Mouse (Mus musculus) left cerebral cortex, postnatal 25 days (tissue): ENCODE results near the gene Pcsk6. TPM values are rescaled to one million over a fixed set of nuclear protein-coding genes. Genes with fewer than 3 reads are reported as not detected.
A peak's percentile ranks its signal among the peaks of the same experiment; 100 is the strongest.

Experiments used
- DNase-seq, 2 experiments: peaks; one replicate each; pipeline ENCODE4 v3.0.0; 2022; ENCODE audit warnings: low spot score in 2 of 2, mixed read lengths in 1 of 2
- intact Hi-C: fragments of 180-260 bp; cut with DNase I; formaldehyde crosslinking; loops from one replicate; pipeline ENCODE4 v1.15.1; 2025
- total RNA-seq, 2 experiments: library from RNA; stranded (reverse); gene quantifications; 2 replicates each; pipeline ENCODE4 v1.2.3; 2021

Gene Pcsk6
- total RNA-seq, 2 experiments from 2014 or later: 8.5 to 8.7 TPM

DNA sequence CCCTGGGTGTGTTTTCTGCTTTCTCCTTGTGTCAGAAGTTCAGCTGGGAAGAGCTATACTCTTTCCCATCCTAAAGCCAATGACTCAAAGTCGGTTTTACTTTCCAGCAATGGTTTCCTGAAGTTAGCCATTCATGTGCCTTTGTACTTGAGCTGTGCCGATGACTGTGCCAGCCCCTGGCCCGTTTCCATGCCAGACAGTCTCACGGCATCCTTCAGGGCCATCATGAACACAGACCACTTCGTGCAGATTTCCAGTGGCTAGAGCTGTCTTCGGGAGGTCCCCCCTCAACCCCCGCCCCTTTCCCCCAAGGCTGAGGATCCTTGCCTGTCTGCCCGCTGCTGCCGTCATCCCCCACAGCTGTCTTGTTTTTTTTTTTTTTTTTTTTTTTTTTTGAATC lies 17.8 kb downstream of the Pcsk6 start:
- no peak for DNase-seq
- intact Hi-C loops: no loop called here

DNA sequence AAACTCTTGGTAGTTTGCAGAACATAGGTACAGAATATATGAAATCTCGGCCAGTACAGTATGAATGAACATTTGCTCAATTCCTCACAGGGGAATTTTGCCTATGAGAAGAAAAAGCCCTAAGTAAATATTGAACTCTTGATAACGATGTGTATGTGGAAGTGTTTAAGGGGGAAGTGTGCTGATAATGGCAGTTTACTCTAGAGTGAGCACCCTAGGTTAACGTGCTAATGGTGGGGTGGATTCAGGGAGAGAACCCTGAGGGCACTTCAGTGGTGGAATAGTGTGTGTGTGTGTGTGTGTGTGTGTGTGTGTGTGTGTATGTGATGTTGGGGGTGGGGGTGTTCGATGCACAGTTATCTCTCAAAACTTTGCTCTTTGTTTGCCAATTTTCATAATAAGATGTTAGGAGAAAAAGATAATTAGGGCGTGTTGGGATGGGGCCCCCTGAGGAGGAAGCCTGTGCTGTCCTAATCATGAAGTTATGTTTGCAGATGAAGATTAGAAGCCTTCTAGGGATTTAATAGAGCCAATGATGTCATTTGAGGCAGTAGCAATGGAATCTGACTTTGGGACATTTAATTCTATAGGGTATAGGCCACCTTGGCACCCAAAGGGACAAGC lies 19.2 kb downstream of the Pcsk6 start:
- DNase-seq: no peak
- intact Hi-C loops: no loop called here

DNA sequence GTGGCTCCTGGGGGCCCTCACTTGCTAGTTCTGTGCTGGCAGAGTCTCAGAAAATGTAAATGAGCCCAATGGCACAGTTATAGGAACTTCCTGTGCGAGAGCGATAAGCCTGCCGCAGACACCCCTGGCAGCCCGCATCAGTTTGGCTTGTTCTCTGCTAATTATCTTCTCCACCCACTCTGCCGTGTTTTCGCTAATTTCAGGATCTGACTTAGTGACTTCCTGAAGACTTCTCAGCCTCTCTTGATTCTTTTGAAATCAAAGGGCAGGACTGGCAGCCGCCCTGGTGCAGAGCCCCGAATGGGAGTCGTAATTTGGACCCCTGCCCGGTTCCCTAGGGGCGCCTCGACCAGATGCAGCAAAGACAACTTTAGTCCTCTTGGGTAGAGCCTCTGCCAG lies 19.8 kb downstream of the Pcsk6 start:
- intact Hi-C loops: no loop called here
- DNase-seq: no peak

DNA sequence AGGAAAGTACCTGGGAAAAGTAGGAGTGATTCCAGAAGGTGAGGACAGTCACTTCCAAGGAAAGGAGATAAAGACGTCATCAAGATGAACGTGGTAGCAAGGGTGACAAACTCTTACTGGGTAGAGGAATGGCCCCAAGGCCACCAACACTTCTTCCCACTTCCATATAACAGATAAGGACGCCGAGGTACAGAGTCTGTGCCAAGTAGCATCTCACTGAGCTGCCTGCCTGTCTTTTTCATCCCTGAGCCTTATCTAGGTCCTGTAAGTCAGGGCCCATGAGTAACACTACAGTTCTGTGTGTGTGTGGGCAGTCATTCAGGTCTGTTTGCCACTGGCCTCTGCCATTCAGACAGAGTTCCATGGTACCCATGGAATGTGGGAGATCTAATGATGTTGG lies 23.4 kb downstream of the Pcsk6 start:
- DNase-seq: no peak
- intact Hi-C loops: no loop called here

DNA sequence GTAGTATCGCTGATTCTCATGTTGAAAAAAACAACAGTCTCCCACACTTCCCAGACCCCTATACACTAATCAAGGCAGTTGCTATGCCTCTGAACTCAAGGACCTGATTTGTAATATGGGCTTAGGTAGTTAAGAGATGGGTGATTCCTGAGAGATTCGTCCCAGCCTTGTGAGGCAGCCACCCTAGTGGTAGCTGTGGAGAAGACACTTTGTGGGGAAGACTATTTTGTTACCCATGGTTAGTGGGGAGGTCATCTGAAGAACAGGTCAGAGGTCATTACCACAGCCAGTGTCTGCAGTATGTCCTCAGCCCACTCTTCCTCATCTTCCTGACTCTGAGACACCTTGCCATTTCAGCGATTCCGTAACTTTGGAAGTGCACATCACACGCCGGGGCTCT lies 24.3 kb downstream of the Pcsk6 start:
- no peak for DNase-seq
- intact Hi-C loops: no loop called here

DNA sequence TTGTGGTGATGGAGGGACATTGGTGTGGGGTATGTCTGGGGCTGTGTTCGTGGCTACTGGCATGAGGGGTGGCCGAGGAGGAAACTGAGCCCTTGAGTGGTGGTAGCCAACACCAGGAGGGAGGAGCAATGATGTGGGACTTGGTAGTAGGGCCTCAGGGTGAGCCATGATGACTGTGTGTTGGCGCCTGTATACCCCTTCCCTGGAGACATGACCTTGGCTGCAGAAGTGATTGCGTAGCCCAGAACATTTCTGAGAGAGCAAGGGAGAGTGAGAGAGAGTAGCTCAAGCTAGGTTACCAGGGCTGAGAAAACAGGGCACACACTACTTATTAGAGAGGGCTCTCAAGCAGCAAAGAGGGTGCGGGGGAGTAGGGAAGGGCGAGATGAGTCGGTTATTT lies 30.3 kb downstream of the Pcsk6 start:
- DNase-seq: no peak
- intact Hi-C loops: no loop called here

DNA sequence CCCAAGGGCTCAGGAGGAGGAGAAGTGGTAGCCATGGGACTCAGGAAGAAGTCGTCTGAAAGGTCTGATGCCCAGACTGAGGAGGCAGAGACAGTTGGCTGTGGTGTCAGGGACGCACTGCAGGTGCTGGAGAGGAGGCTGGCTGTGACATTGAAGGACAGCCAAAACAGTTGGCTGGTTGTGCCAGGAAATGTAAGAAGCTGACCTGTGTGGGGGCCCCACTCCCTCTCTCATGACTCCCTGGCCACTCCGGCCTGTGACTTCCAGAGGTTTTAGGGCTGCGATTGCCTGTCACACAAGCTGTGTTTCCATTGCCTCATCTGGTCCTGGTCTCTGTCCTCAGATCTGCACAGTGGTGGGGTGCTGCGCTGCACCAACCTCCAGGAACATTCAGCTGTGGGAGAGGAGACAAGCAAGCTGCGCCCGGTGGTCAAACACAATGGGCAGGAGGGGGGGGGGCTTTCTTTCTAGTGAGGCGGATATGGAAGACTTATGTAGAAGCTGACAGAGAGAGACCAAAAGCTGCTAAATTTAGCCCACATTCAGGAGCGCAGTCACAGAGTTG lies 30.8 kb downstream of the Pcsk6 start:
- DNase-seq: no peak
- intact Hi-C loops: no loop called here

DNA sequence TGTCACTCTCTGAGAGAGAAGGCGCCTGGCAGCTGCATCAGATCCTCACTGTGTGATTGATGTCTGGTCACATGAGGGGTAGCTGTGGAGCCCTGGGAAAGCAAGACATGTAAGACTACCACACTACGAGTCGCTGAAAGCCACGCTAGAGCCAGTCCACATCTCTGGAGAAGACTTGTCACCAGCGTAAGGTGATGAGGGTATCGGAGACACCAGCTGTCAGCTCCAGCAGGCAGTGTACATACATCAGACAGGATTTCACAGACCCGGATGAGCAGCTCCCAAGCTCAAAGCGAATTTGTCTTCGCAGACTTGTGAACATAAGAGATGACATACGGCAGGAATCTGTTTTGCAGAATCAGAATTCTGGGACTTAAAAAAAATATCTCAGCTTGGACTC lies 32.0 kb downstream of the Pcsk6 start:
- intact Hi-C loops: no loop called here
- peak; percentile 38 to 66 for DNase-seq

DNA sequence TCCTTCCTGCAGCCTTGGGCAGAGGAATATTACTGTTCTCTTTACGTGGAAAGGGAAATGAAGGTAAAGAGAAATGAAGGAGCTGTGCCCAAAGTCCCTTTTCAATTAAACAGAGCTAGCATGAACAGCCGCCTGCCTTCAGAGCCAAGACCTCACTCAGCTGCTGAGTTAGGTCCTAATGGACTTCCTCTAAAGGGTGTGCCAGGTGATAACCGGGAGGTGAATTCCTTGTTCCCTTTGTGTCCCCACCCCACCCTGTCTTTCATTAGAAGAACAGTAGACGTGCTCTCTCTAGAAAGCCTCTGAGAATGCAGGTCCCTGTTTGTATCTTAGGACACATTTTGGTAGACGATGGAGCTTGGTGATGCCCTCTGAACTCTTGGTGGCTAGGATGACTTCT lies 33.7 kb downstream of the Pcsk6 start:
- intact Hi-C loops: no loop called here

DNA sequence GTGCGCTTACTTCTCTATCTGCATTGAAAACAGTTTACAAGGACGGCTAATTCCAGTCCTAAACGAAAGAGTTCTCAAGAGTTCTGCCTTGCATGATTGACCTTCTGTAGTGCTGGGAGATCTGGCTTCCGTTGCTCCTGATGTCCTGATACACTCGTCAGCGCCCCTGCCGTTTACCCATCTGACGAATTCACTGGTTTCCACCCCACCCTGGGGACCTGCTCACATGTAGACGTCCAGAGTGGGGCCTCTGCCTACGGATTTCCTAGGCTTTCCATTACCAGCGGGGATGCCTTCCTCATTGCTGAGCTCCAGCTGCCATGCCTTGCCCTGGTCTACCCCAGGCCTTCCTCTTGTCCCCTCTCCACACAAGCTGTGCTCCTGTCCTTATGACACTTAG lies 39.7 kb downstream of the Pcsk6 start:
- intact Hi-C loops: no loop called here
- DNase-seq: no peak

More for the DNA sequence above, 33.7 kb downstream of the Pcsk6 start:
- DNase-seq: no peak

DNA sequence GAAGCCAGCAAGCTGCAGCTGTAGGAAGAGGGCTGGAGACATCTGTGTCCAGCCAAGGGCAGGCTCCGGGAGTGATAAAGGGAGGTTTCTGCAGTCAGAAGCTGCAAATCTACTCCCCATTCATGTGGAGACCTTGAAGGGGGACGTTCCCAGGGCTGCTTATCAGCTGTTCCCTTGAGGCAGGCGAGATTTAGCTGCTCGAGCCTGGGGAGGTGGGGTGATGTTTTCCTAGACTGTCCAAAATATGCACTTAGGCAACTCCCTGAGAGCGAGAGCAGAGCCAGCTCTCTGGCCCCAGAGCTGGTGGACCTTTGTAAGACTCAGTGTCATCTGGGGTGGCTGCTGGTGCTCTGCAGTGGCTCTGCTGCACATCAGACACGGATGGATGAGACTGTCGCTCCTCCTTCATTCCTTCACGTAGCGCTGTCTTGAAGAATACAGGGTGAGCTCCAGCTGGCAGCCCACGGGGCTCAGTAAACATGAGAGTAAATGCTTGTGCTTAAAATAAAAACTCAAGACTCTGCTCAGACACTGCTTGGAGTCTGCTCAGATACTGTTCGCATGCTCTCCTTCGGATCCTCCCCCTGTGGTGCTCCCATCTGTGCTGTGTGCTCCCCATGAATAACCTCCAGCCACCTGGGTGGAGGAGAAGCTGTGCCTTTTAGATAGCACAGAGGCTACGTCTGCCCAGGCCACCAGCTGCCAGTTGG lies 41.1 kb downstream of the Pcsk6 start:
- intact Hi-C loops: no loop called here
- peak; percentile 53 to 75 for DNase-seq

DNA sequence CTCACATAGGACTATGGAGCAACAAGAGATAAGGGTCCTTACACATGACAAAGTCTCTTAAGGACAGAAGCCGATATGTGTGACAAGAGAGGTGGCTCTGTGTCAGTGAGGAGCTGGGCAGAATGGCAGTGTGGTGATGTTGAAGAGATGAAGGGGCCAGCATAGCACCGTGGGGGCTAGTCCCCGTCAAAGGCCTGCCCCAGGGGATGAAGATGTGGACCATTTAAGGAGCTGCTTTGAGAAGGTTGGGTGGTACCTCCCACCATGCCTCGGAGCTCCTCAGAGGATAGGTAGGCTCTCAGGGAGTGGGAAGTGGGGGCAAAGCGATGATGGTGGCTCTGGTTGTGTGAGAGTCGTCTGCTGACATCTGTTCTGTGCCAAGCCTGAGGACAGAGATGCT lies 41.9 kb downstream of the Pcsk6 start:
- intact Hi-C loops: no loop called here
- DNase-seq: no peak

DNA sequence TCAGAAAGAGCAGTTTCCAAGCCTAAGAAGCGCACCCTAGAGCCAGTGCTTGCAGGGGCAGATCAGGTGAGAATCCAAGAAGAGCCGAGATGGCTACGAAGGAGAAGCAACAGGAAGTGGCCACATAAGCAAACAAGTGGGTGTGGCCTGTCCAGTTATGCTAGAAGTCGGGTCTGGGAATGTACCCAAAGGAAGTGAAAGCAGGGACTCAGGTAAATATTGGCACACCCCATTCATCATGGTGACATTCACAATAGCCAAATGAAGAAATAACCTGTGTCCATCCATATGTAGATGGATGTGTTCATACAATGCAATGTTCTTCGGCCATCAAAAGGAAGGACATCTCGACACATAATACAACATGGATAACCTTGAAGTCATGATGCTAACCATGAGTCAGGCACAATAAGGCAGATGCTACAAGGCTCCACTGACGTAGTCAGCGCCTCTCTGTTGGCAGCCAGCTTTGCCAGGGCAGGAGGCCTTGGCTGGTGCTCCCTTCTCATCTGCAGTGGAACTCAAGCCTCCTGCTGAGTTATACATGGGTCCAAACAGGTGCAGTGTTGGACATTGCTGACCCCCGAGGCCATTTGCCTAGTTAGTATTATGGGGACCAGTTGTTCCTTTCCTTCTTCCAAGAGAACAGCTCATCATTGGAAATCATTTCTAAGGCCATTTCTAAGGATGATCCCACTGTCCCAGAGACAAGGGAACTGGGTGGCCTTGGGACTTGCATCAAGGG lies 45.2 kb downstream of the Pcsk6 start:
- intact Hi-C loops: no loop called here

DNA sequence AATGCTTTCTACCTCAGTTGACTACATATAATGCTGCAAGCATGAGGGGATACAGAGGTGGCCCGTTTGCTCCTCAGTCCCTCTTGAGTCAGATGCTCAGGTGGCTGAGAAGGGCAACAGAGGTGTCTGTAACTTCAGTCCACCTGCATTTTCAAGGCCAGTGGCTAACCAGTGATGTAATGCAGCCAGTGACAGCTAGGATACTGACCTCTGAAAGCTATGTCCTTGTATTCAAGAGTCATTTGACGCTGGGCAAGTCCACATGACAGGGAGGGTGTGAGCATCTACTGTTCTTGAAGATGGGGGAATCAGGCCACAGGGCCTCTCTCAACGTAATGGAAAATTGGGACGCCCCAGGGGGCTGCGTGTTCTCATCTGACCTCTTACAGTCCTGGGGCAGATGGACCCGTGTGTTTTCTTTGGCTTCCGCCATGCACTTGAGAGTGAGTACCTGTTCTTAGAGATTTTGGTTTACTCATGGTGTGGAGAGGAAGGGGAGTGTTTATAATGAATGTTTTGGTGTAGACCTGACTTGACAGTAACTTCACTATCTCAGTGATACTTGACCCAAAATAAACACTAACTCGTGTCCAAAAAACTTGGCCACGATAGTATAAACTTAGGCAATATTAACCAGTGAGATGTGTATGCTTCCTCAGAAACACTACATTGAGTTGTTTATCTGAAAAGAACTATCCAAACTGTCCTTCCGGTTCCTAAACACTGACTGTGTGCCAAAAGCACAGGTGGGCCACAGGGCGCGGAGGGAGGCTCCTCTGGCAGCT lies 48.0 kb downstream of the Pcsk6 start:
- DNase-seq: no peak
- intact Hi-C loops: no loop called here

More for the DNA sequence above, 45.2 kb downstream of the Pcsk6 start:
- DNase-seq: no peak

DNA sequence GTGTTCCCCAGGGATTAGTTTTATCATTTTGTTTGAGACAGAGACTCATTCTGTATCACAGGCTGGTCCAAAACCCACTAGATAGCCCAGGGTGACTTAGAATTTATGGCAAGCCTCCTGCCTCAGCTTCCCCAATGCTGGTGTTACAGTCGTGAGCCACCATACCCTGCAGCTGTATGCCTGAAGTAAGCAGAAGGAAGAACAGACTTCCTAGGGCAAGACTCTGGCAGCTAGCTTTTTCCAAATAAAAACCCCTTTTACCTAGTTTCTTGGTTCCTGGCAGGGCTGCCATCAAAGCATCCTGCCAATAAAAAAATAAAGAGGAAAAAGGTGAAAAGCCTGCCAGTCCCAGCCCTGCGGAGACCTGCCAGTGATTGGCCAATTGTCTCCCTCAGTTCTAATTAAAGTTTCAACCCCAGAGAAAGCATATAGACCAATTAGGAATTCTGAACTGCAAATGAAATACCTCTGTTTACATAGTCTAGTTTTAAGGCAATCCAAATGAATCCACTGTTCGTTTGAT lies 51.6 kb downstream of the Pcsk6 start:
- intact Hi-C loops: no loop called here
- no peak for DNase-seq

DNA sequence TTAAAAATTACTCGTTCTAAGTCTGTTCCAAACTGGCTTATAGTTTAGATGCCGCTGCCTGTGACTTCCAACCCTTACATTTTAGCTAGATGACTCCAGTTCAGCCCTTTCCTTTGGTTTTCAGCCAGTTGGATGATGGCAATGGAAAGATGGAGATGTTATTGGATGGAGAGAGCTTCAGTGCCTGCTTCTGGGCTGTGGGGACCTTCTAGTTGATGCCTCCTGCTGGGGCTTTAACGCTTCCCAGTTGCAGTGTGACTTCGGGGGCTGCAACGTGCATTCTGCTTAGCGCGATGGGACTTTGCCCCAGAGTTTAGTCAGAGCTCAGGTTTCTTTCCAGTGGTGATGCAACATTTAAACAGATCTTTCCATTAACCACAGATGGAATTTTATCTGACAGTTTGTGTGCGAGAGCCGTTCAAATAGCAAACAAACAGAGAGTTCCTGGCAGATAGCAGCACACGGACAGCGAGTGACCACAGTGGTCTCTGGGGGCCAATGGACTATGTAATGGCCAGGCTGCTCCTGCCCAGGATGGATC lies 53.3 kb downstream of the Pcsk6 start:
- no peak for DNase-seq
- intact Hi-C loops: no loop called here

DNA sequence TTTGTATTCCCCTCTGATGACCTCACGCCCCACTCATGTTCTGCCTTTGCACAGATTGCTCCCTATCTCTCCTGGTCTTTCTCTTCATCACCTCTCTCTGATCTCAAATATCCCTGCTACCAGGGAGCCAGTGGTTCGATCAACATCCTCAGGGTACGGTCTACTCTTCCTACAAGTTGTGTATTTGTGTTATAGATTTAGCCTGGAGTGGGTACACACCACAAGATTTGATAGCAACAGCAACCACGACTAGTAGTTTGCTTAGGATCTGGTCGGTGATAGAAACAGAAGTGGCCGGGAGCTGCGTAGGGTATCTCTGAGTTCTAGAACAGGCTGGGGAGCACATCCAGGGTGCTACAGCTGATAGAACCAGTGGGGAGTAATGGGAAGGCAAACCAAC lies 54.3 kb downstream of the Pcsk6 start:
- intact Hi-C loops: no loop called here
- no peak for DNase-seq

DNA sequence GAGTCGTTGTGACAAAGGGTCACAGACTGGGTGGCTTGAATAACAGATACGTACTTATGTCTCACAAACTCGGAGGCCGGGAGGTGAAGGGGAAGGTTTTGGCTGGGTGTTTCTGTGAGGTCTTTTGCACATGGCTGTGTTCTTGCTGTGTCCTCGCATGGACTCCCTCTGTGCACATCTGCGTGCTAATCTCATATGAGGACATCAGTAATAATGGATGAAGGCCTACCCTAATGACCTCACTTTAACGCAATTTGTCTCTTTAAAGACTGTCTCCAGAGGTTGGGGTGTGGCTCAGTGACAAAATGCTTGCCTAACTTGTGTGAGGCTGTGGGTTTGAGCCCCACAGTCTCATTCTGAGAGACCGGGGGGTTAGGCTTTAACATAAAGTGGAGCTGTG lies 55.0 kb downstream of the Pcsk6 start:
- no peak for DNase-seq
- intact Hi-C loops: no loop called here

DNA sequence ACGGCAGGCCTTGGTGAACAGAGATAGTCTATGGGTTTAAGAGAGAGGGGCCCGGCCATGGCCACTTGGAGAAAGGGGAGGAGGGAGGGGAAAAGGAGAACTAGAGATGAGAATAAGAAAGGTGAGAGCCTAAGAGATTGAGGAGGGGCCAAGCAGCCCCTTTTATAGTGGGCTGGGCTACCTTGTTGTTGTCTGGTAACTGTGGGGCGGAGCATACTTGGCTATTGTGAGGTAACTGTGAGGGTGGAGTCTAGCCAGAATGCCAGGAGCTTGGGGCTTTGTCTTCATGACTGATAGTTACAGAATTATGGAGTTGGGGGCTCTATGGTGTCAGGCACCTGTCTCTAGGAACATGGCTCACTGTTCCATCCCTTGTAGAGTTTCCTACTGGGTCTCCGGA lies 56.9 kb downstream of the Pcsk6 start:
- no peak for DNase-seq
- intact Hi-C loops: no loop called here
